Mouse (Mus musculus): ENCODE results near the gene Mitf.

Gene Mitf

GRCm38 (mm10) chr6:98046295-98047108 lies 239.7 kb downstream of the Mitf start:
- in situ Hi-C loops (cut with MboI), result no loop called here

- in situ Hi-C loops (cut with MboI), result no loop called here
Measured at GRCm38 (mm10) chr6:98047741-98048140, 240.9 kb downstream of the Mitf start.

- in situ Hi-C loops (cut with MboI), result no loop called here
Measured at GRCm38 (mm10) chr6:98048671-98049438, 242.0 kb downstream of the Mitf start.

- in situ Hi-C loops (cut with MboI), result no loop called here
Measured at GRCm38 (mm10) chr6:98049551-98049950, 242.7 kb downstream of the Mitf start.

- in situ Hi-C loops (cut with MboI), result no loop called here
Measured at GRCm38 (mm10) chr6:98061878-98062277, 255.0 kb downstream of the Mitf start.

GRCm38 (mm10) chr6:98064926-98065325 lies 258.1 kb downstream of the Mitf start:
- in situ Hi-C loops (cut with MboI), result no loop called here

- in situ Hi-C loops (cut with MboI), result no loop called here
Measured at GRCm38 (mm10) chr6:98066420-98066819, 259.6 kb downstream of the Mitf start.
